Mouse (Mus musculus): Measurements from ENCODE around the gene Drd1.

GRCm38 (mm10) chr13:54008716-54009115, 46.8 kb downstream of the Drd1 start:
- no peak for TF ChIP-seq CTCF (IDR thresholded peaks at IDR 0.05; ENCODE audit: low read depth, low read length)
- TF ChIP-seq POLR2A (IDR thresholded peaks at IDR 0.05; ENCODE audit: borderline replicate concordance, low read depth, low read length), result no peak

All from bone marrow macrophage, adult 2 months (primary cell).